Mouse (Mus musculus): ENCODE data around the gene Rhot1. TPM values are rescaled to one million over a fixed set of nuclear protein-coding genes. Genes with fewer than 3 reads are reported as not detected.

Gene Rhot1
- polyA plus RNA-seq (2012; rRNA removed; ENCODE audit: low replicate concordance), result 21.5 and 24.5 TPM in 2 replicates

GRCm38 (mm10) chr11:80208860-80209800, at the start of gene Rhot1:
Rhot1 (plus strand) TSS chr11:80209019.

GRCm38 (mm10) chr11:80183705-80184255, 25.0 kb upstream of the Rhot1 start, which contains the start of gene Rnf135:
Rnf135 (plus strand) TSS chr11:80183851.

GRCm38 (mm10) chr11:80300551-80301315, 91.9 kb downstream of the Rhot1 start, which contains the start of gene Rhbdl3:
Rhbdl3 (plus strand) TSS chr11:80300912.

Other genes starting within 250 kb of the Rhot1 start
- 6.8 and 10.3 TPM in 2 replicates for gene Utp6, start 246.6 kb upstream of the Rhot1 start, polyA plus RNA-seq (2012; rRNA removed; ENCODE audit: low replicate concordance)
- 4.1 and 7.1 TPM in 2 replicates for gene Suz12, start 215.9 kb upstream of the Rhot1 start, polyA plus RNA-seq (2012; rRNA removed; ENCODE audit: low replicate concordance)
- gene Crlf3, start 128.0 kb upstream of the Rhot1 start, polyA plus RNA-seq (2012; rRNA removed; ENCODE audit: low replicate concordance), result 10.4 and 13.5 TPM in 2 replicates
- gene Atad5, start 119.6 kb upstream of the Rhot1 start, polyA plus RNA-seq (2012; rRNA removed; ENCODE audit: low replicate concordance), result 0.42 and 1.1 TPM in 2 replicates
- 6.8 and 9.3 TPM in 2 replicates for gene Tefm, start 66.8 kb upstream of the Rhot1 start, polyA plus RNA-seq (2012; rRNA removed; ENCODE audit: low replicate concordance)
- gene Adap2, start 54.9 kb upstream of the Rhot1 start, polyA plus RNA-seq (2012; rRNA removed; ENCODE audit: low replicate concordance), result 11.8 and 19.2 TPM in 2 replicates
- 10.6 and 11.1 TPM in 2 replicates for gene Rnf135, start 25.2 kb upstream of the Rhot1 start, polyA plus RNA-seq (2012; rRNA removed; ENCODE audit: low replicate concordance)
- 8.8 and 13.3 TPM in 2 replicates for gene Rhbdl3, start 91.9 kb downstream of the Rhot1 start, polyA plus RNA-seq (2012; rRNA removed; ENCODE audit: low replicate concordance)
- 5.5 and 6.0 TPM in 2 replicates for gene 5730455P16Rik, start 169.0 kb downstream of the Rhot1 start, polyA plus RNA-seq (2012; rRNA removed; ENCODE audit: low replicate concordance)
- gene Zfp207, start 174.3 kb downstream of the Rhot1 start, polyA plus RNA-seq (2012; rRNA removed; ENCODE audit: low replicate concordance), result 122 and 138 TPM in 2 replicates
- gene Psmd11, start 219.6 kb downstream of the Rhot1 start, polyA plus RNA-seq (2012; rRNA removed; ENCODE audit: low replicate concordance), result 62.2 and 66.9 TPM in 2 replicates

Measured in subcutaneous adipose tissue, adult 2 months (tissue).